Mouse (Mus musculus): Measurements from ENCODE around the gene Tmem178b. TPM values are rescaled to one million over a fixed set of nuclear protein-coding genes. Genes with fewer than 3 reads are reported as not detected.

Tmem178b gene
- total and polyA plus RNA-seq, 3 experiments: 0.16 TPM; not detected in 2

DNA sequence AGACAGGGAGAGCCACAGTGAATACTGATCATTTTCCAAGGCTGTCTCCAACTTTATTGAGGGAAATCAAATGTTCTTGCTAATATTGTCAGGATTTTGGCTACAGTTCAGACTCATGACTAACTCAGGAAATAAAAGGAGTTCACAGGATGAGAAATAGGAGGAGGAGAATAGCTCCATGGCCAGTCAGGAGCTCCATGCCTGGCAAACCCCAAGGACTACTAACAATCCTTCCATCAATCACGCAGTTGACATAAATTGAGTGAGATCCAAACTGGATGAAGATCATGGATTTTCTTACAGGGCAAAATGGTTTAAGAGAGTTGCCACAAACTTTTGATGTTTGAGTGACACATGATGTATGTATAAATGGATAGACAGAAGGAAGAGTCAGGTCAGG is 258.9 kb downstream of the Tmem178b start:
- no peak for ATAC-seq (ENCODE audit: extremely low read depth, insufficient number of reproducible peaks, low FRiP score, poor library complexity, severe bottlenecking)
- DNase-seq (ENCODE audit: low spot score): no peak

GRCm38 (mm10) chr6:40133436-40133835 is 260.4 kb downstream of the Tmem178b start:
- DNase-seq (ENCODE audit: low spot score) (no peak), ATAC-seq (ENCODE audit: extremely low read depth, insufficient number of reproducible peaks, low FRiP score, poor library complexity, severe bottlenecking) (no peak)
- H3K4me1 ChIP-seq (ENCODE audit: insufficient read depth, low read depth, low read length): no peaks in the 10 kb centered on the region
- H3K36me3 ChIP-seq (replicated peaks): no peaks in the 10 kb centered on the region
- no peak overlapping the region for H3K4me3 ChIP-seq (ENCODE audit: low read depth, low read length)
- H3K9me3 ChIP-seq (replicated peaks): no peaks in the 10 kb centered on the region
- H3K27me3 ChIP-seq (ENCODE audit: insufficient read depth, low read length): no peaks in the 10 kb centered on the region
- TF ChIP-seq POLR2AphosphoS5 (IDR thresholded peaks at IDR 0.05; ENCODE audit: insufficient replicate concordance, low read depth, low read length) (no peak), CTCF (IDR thresholded peaks at IDR 0.05; ENCODE audit: low read depth, low read length) (no peak), TAL1 (conservative IDR thresholded peaks at IDR 0.05; ENCODE audit: low read depth, low read length) (no peak), GATA2 (IDR thresholded peaks at IDR 0.05; ENCODE audit: borderline replicate concordance, low read depth, low read length) (no peak), GATA1 (IDR thresholded peaks at IDR 0.05; ENCODE audit: borderline replicate concordance, low read length) (no peak)

More for the DNA sequence above, 258.9 kb downstream of the Tmem178b start:
- TF ChIP-seq GATA2 (IDR thresholded peaks at IDR 0.05; ENCODE audit: borderline replicate concordance, low read depth, low read length): no peak
- TF ChIP-seq GATA1 (IDR thresholded peaks at IDR 0.05; ENCODE audit: borderline replicate concordance, low read length): no peak
- no peak for TF ChIP-seq TAL1 (conservative IDR thresholded peaks at IDR 0.05; ENCODE audit: low read depth, low read length)
- TF ChIP-seq POLR2AphosphoS5 (IDR thresholded peaks at IDR 0.05; ENCODE audit: insufficient replicate concordance, low read depth, low read length): no peak
- no peak for TF ChIP-seq CTCF (IDR thresholded peaks at IDR 0.05; ENCODE audit: low read depth, low read length)
- H3K4me1 ChIP-seq (ENCODE audit: insufficient read depth, low read depth, low read length): no peaks in the 10 kb centered on the region
- no peaks in the 10 kb centered on the region for H3K27me3 ChIP-seq (ENCODE audit: insufficient read depth, low read length)
- H3K36me3 ChIP-seq (replicated peaks): no peaks in the 10 kb centered on the region
- H3K9me3 ChIP-seq (replicated peaks): no peaks in the 10 kb centered on the region
- H3K4me3 ChIP-seq (ENCODE audit: low read depth, low read length): no peak overlapping the region

DNA sequence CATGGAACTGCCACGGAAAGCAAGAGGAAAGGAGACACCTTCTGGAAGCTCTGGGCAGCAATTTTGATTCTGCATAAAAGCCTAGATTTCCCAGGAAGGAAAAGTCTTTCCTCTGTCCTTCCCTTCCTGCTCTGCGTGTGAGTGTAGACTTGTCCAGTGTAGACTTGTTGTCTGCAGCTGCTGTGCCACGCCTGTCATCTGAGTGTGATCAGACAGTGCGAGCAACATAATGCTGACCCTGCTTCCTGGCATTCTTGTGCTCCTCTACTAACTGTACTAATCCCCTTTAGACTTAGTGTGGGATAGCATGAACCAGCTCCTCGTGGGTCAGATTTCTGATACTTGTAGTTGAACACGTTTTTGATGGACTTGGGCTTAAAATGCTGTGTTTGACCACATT is 262.6 kb downstream of the Tmem178b start:
- ATAC-seq (ENCODE audit: extremely low read depth, insufficient number of reproducible peaks, low FRiP score, poor library complexity, severe bottlenecking): no peak

DNA sequence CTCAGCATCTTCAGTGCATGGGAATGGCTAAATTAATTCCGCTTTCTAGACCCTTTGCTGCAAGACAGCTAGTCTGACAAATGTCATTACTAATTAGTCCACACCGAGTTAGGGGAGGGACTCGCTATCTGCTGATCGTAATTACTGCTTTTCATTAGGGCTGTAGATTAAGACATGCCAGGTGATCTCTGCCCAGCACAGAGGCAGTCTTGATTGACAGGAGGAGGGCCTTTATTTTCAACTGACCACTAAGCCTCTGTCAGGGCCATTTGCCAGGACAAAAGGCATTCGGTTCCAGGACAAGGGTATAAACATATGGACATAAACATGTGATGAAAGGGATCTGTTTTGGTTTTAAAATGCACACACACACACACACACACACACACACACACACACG is 264.3 kb downstream of the Tmem178b start:
- H3K4me1 ChIP-seq (ENCODE audit: insufficient read depth, low read depth, low read length): no peaks in the 10 kb centered on the region
- no peaks in the 10 kb centered on the region for H3K27me3 ChIP-seq (ENCODE audit: insufficient read depth, low read length)
- DNase-seq (ENCODE audit: low spot score): no peak
- H3K36me3 ChIP-seq (replicated peaks): no peaks in the 10 kb centered on the region
- no peak for ATAC-seq (ENCODE audit: extremely low read depth, insufficient number of reproducible peaks, low FRiP score, poor library complexity, severe bottlenecking)
- TF ChIP-seq GATA2 (IDR thresholded peaks at IDR 0.05; ENCODE audit: borderline replicate concordance, low read depth, low read length): no peak
- TF ChIP-seq CTCF (IDR thresholded peaks at IDR 0.05; ENCODE audit: low read depth, low read length): no peak
- no peak for TF ChIP-seq GATA1 (IDR thresholded peaks at IDR 0.05; ENCODE audit: borderline replicate concordance, low read length)
- no peak for TF ChIP-seq POLR2AphosphoS5 (IDR thresholded peaks at IDR 0.05; ENCODE audit: insufficient replicate concordance, low read depth, low read length)
- no peak for TF ChIP-seq TAL1 (conservative IDR thresholded peaks at IDR 0.05; ENCODE audit: low read depth, low read length)
- no peaks in the 10 kb centered on the region for H3K9me3 ChIP-seq (replicated peaks)
- H3K4me3 ChIP-seq (ENCODE audit: low read depth, low read length): no peak overlapping the region

More for the DNA sequence above, 262.6 kb downstream of the Tmem178b start:
- Histone ChIP-seq H3K4me3 (ENCODE audit: low read depth, low read length) (no peak overlapping the region), H3K36me3 (replicated peaks) (no peaks in the 10 kb centered on the region), H3K9me3 (replicated peaks) (no peaks in the 10 kb centered on the region), H3K4me1 (ENCODE audit: insufficient read depth, low read depth, low read length) (no peaks in the 10 kb centered on the region), H3K27me3 (ENCODE audit: insufficient read depth, low read length) (no peaks in the 10 kb centered on the region)
- TF ChIP-seq GATA2 (IDR thresholded peaks at IDR 0.05; ENCODE audit: borderline replicate concordance, low read depth, low read length) (no peak), CTCF (IDR thresholded peaks at IDR 0.05; ENCODE audit: low read depth, low read length) (no peak), TAL1 (conservative IDR thresholded peaks at IDR 0.05; ENCODE audit: low read depth, low read length) (no peak), POLR2AphosphoS5 (IDR thresholded peaks at IDR 0.05; ENCODE audit: insufficient replicate concordance, low read depth, low read length) (no peak), GATA1 (IDR thresholded peaks at IDR 0.05; ENCODE audit: borderline replicate concordance, low read length) (no peak)
- DNase-seq (ENCODE audit: low spot score): no peak

- Histone ChIP-seq H3K36me3 (replicated peaks) (no peaks in the 10 kb centered on the region), H3K4me1 (ENCODE audit: insufficient read depth, low read depth, low read length) (no peaks in the 10 kb centered on the region), H3K4me3 (ENCODE audit: low read depth, low read length) (no peak overlapping the region), H3K27me3 (ENCODE audit: insufficient read depth, low read length) (no peaks in the 10 kb centered on the region), H3K9me3 (replicated peaks) (no peaks in the 10 kb centered on the region)
- DNase-seq (ENCODE audit: low spot score): no peak
- no peak for ATAC-seq (ENCODE audit: extremely low read depth, insufficient number of reproducible peaks, low FRiP score, poor library complexity, severe bottlenecking)
- TF ChIP-seq CTCF (IDR thresholded peaks at IDR 0.05; ENCODE audit: low read depth, low read length): no peak
- no peak for TF ChIP-seq GATA1 (IDR thresholded peaks at IDR 0.05; ENCODE audit: borderline replicate concordance, low read length)
Observed at GRCm38 (mm10) chr6:40137831-40138520, 264.9 kb downstream of the Tmem178b start.

GRCm38 (mm10) chr6:40142582-40142981 is 269.5 kb downstream of the Tmem178b start:
- no peak for ATAC-seq (ENCODE audit: extremely low read depth, insufficient number of reproducible peaks, low FRiP score, poor library complexity, severe bottlenecking)
- no peak for DNase-seq (ENCODE audit: low spot score)
- Histone ChIP-seq H3K27me3 (ENCODE audit: insufficient read depth, low read length) (no peaks in the 10 kb centered on the region), H3K4me1 (ENCODE audit: insufficient read depth, low read depth, low read length) (no peaks in the 10 kb centered on the region), H3K36me3 (replicated peaks) (no peaks in the 10 kb centered on the region), H3K9me3 (replicated peaks) (no peaks in the 10 kb centered on the region), H3K4me3 (ENCODE audit: low read depth, low read length) (no peak overlapping the region)
- no peak for TF ChIP-seq TAL1 (conservative IDR thresholded peaks at IDR 0.05; ENCODE audit: low read depth, low read length)
- TF ChIP-seq GATA1 (IDR thresholded peaks at IDR 0.05; ENCODE audit: borderline replicate concordance, low read length): no peak
- TF ChIP-seq CTCF (IDR thresholded peaks at IDR 0.05; ENCODE audit: low read depth, low read length): no peak
- no peak for TF ChIP-seq GATA2 (IDR thresholded peaks at IDR 0.05; ENCODE audit: borderline replicate concordance, low read depth, low read length)
- TF ChIP-seq POLR2AphosphoS5 (IDR thresholded peaks at IDR 0.05; ENCODE audit: insufficient replicate concordance, low read depth, low read length): no peak
